Mouse (Mus musculus) right cerebral cortex, postnatal 25 days (tissue): Measurements from ENCODE around the gene Sh3d19.

Experiments
- DNase-seq: peaks from one replicate; pipeline ENCODE4 v3.0.0; 2022

The Sh3d19 gene

DNA sequence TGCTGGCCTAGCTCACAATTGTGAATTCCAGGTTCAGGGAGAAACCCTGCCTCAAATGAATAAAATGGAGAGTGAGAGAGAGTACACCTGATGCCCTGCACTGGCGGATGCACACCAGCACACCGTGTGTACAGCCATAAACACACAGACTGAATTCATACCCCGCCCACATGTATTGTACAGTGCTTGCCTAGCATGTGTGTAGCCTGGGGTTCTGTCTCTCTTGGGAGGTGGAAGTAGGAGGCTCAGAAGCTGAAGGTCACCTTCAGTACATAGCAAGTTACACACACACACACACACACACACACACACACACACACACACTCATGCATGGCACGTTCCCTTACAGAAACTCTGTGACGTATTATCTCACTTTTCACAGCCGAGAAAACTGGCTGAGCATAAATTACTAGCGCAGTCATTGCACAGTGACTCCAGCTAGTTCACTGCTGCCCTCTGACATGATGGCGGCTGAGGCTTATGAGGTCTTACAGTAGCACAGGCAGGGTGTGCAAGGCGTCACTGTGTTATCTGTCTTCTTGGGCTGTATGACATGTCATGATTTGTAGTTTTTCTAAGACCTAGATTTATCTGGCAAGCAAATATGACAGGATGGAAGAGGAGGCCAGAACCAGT is 62.7 kb downstream of the Sh3d19 start:
- no peak for DNase-seq

DNA sequence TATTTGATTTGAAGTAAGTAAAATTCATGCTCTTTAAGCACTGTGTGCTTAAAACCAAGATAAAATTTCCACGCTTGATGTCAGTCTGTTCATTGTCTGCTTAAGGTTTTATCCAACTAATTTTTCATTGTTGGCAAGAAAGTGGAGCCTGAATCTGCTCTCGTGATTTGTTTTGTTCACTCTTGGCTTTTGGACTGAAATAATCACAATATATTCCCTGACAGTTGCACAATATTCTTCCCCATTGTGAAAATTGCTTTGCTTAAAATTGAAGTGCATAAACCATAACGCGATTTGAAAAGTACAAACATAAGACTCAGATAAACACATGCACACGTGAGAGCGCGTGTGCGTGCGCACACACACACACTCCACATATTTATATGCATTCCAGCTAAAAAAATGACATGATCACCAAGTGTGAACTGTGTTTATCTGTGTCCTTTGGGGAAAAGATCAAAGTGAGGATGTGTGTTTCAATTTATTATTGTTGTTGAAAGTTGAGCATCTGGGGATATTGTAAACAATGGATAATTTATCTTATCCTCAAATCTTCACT is 67.1 kb downstream of the Sh3d19 start:
- no peak for DNase-seq

- no peak for DNase-seq
Observed at GRCm38 (mm10) chr3:86038648-86039047, 67.7 kb downstream of the Sh3d19 start.

DNA sequence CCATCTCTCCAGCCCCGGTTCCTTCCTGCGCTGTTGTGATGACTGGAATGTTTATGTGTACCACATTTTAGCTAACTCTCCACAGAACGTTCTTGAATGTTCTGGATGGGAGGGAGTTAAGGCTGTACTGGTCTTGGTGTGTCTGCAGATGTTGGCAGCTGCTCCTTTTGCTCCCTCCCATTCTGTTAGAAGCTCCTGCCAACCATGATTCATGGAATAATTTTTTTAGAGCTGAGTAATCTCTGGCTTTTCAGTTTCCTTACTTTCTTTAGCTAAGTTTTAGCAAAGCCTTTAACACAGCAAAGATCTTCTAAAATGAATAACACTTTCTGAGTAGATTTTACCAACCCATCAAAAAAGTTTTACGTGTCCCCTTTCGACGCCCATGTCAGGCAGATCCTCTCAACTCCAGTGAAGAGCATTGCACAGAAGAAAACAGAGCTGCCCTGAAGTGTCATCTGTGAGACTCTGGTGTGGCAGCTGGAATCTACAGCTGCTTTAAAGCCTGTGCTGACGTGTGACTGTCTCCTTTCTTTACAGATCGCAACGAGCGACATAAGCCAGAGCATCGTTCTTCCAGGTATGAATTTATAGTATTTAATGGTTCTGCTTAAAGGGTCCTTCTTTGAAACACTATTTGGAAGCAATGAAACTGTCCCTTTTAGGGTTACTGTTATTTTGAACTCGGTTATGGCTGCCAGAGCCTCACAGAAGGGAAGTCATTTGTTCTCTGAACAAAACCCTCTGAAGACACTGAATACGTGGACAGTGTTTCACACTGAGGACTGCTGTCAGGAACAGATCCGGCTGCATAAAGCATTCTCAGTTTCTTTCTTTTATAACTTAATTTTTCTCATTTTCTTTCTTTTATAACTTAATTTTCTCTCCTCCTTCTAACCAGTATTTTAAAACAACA is 69.6 kb downstream of the Sh3d19 start:
- DNase-seq = no peak

- no peak for DNase-seq
Observed at GRCm38 (mm10) chr3:86047686-86048408, 76.9 kb downstream of the Sh3d19 start.

DNA sequence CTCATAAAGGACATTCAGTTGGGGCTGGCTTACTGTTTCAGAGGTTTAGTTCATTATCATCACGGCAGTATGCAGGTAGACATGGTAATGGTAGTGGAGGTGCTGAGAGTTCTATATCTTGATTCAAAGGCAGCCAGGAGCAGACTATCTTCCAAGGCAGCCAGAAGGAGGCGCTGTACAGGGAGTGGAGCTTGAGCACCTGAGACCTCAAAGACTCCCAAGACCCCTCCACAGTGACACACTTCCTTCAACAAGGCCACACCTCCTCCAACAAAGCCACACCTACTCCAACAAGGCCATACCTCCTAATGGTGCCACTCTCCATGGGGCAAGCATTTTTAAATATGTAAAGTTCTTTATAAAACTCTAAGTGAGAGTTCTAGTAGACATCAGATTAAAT is 78.1 kb downstream of the Sh3d19 start:
- no peak for DNase-seq

GRCm38 (mm10) chr3:86056678-86057077 is 85.8 kb downstream of the Sh3d19 start:
- no peak for DNase-seq

DNA sequence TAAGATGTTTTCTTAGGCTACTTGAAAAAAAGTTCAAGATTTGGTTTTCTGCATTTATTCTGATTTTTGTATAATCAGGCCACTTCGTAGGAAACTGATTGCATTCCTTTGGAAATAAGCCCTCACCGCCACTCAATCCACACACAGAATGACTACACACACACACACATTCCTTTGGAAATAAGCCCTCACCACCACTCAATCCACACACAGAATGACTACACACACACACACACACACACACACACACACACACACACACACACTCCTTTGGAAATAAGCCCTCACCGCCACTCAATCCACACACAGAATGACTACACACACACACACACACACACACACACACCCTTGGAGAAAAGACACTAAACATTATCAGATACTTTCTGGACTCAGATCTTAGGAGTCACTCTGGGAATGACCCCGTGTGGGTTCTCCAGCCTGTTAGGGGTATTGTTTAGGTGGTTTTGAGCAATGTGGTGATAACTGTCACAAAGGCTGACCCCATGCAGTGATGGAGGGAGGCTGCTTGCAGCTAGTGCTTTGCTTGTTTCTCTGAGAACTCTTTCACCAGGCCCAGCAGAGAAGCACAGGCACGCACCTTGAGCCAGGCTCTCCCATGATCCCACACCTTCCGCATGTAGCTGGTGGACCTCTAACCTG is 86.7 kb downstream of the Sh3d19 start:
- no peak for DNase-seq

DNA sequence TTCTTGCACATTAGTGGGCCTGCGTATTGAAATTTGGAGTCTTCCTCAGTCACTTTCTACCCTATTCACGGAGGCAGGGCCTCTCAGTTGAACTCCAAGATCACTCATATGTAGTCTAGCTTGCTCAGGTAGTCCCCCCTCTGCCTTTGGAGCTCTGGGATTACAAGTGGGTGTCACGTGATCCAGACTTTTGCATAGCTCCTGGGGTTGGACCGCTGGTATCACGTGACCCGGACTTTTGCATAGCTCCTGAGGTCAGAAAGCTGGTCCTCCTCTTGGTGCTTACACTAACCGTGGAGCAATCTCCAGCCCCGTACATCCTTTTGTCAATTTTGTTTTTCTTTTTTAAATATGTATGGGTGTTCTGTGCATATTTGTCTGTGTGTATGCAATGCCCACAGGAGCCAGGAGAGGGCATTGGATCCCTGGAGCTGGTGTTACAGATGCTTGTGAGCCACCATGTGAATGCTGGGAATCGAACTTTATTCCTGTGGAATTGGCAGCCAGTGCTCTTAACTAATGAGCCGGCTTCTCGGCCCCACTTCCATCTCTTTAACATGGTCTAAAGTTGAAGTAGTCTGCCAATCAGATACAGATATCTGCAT is 98.8 kb downstream of the Sh3d19 start:
- DNase-seq = no peak

GRCm38 (mm10) chr3:86070799-86071198 is 99.9 kb downstream of the Sh3d19 start:
- DNase-seq = no peak

GRCm38 (mm10) chr3:86072066-86072465 is 101.2 kb downstream of the Sh3d19 start:
- no peak for DNase-seq

DNA sequence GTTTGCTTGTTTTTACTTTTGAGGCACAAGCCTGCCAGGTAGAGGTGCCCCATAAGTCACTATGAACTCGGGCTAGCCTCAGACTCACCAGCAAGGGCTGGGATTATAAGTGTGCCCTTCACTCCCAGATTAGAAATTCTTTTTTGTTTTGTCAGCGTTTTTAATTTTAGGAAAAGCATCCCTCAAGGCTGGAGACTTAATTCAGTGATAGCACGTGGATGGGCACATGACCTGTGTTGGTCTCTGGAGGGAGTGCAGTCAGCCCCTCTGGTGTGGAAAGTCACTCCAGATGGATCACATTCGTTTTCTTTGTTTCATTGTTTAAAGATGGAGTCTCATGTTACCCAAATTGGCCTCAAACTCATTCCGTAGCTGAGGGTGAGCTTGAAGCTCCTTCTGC is 102.0 kb downstream of the Sh3d19 start:
- no peak for DNase-seq

DNA sequence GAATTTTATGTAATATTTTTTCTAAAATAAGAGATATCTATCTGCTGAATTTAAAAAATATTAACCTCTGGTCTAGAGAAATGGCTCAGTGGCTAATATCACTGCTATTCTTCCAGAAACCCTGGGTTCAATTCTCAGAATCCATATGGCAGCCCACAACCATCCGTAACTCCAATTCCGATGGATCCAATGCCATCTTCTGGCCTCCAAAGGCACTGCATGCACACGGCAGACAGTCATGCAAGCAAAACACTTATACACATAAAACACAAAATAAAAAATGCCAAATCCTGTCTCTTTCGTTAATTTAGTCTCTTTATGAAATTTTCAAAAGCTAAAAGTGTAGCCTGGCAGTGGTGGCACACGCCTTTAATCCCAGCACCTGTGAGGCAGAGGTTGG is 104.7 kb downstream of the Sh3d19 start:
- DNase-seq = no peak

DNA sequence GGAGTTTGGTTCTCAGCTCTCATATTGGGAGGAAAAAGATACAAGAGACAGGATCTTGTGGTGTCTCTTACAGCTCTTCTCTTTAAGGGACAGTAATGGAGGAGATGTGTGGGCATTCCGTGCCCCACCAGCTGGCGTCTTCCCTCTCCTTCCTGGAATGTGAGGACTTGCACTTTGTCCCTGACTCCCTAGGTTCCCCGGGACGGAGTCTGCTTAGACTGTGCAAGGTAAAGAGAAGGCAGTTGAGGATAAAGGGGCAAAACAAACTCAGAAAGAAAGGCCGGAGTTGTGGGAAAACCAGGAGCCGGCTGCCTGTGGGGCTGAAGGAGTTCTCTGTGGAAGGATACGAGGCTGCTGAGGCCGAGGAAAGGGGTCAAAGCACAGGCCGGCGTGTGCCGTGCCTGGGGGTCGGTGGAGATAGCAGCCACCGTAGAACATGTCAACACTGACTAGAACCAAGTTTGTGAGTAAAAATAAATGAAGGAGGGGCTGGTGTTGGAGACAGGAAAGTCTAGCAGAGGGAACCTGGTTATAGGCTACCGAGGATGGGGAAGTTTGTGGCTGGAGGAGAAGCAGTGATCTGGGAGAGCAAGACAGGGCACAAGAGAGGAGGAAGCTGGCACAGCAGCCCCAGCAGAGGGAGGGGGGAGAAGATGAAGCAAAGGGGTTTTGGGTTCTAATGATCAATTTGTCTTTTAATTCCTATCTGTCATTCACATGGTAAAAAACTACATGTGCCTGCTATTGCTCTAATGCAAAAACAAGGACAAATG is 105.8 kb downstream of the Sh3d19 start:
- DNase-seq = no peak

DNA sequence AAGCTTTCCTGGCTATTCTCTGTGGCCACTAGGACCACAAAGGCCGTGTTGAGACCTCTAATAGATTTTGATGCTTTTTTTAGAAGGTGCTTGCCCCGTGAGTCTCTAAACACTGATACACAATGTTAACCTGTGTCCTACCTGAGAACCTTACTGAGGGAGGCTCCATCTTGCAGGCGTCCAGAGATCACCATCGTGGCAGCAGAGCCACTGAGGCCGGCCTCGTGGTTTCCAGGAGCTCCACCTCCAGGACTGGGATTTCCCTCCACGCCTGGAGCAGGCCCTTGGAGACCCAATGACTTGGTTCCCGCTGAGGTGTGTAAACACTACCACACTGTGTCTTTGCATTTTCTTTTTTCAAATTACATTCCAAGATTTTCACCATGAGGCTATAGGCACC is 112.1 kb downstream of the Sh3d19 start:
- no peak for DNase-seq

GRCm38 (mm10) chr3:86085001-86085400 is 114.1 kb downstream of the Sh3d19 start:
- no peak for DNase-seq

GRCm38 (mm10) chr3:86087872-86088271 is 117.0 kb downstream of the Sh3d19 start:
- no peak for DNase-seq

DNA sequence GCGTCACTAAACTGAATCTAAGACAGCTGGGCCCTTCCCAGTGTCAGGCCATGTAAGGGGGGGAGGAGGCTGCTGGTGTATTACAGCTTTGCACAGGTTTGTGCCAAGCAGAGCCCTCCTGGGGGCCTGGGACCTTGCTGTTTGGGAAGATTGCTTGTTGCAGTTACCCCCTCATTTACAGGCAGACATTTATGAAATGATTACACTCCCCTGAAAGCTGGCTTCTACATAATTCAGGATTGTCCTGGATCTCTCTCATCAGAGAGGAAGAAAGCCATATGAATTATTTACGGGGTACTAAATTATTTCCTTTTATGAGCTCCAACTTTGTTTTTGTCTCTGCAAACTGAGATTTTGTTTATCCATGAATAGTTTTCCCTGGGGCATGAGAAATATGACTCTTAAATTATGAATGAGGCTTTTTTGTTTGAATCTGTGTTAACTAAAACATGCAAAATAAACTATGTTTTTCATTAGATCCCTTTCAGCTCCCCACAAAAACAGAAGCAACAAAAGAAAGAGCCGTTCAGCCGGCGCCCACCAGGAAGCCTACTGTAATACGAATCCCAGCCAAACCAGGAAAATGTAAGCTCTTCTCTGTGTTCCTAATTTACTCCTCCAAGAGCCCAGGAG is 122.4 kb downstream of the Sh3d19 start:
- no peak for DNase-seq

DNA sequence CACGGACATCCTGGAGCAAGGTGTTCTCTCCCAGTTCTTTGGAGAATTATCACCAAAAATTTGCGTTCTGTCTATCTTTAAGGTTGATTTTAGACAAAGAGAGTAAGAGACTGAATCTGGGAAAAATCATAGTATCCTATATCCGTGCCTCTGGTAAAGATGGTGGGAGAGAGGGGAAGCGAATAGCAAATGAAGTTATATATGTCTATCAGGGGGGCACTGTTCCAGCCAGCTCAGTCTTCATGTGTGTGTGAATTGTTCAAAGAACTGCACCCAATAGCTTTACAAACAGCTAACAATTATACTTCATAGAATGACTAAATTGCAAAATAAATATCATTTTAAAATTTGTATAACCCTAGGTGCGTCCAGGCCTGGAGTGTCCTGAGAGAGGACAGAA is 123.0 kb downstream of the Sh3d19 start:
- DNase-seq = no peak

DNA sequence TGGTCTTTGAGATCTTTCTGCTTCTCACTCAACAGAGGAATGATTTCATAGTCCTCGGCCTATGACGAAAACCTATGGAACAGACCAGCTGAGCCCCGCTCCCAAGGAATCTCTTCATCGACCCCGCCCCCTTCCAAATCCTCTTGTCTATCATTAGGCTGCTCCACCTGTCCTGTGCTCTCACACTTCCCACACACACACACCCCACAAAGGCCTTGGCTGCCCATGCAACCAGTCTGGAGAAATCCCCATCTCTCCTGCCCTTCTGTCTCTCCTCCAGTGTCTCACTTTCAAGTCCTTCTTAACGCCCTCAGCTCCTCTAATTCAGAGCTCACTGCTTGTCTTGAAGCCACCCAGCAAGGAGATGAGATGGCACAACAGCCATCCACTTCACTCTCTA is 131.0 kb downstream of the Sh3d19 start:
- DNase-seq = no peak
